30 mouse cellular contexts compared by ENCODE assay signal in the genomic region with DNA sequence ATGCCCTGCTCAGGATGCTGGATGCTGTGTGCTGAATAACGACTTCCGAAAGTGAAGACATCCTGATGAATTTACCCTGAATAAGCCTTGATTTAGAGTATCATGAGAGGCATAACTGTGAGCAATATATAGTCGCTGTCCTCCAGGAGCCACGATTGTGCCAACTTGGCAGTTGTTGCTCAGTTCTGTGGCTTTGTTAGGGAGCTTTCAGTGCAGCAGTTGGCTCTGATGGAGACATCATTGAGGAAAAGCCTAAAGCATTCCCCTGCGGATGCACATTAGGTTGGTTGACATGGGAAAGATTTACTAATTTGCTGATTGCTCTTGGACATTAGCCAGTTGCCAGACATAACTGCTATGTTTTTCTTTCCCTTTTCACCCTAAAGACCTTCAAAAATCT.
DNase-seq lines count a peak whose midpoint lies in the region; ATAC-seq and TF ChIP-seq lines count a peak whose summit lies in the region.
"Had no signal": no experiment of that assay in that cellular context is flagged by ENCODE, and none has a peak within 500 bp of the region (broad histone marks: within the 10 kb centered on the region; RNA-seq: fewer than 3 reads in every experiment).

No protein-coding gene starts in this region.

- no peaks in the 10 kb centered on the region for H3K27me3 ChIP-seq in hindbrain, embryonic 15.5 days
- H3K27me3 ChIP-seq in hindbrain, embryonic 11.5 days (ENCODE audit: control insufficient read depth, insufficient read depth, low read length), result no peaks in the 10 kb centered on the region
- H3K27me3 ChIP-seq in midbrain, postnatal 0 days (ENCODE audit: insufficient read depth, low read length), result no peaks in the 10 kb centered on the region
- no peaks in the 10 kb centered on the region for H3K27me3 ChIP-seq in midbrain, embryonic 14.5 days (ENCODE audit: control insufficient read depth, insufficient read depth, low read length)
- H3K27me3 ChIP-seq: embryonic facial prominence, embryonic 13.5 days; forebrain, embryonic 13.5 days; liver, embryonic 12.5 days; midbrain, embryonic 13.5 days; Patski; stomach, embryonic 15.5 days had no signal

- WGBS in hindbrain, embryonic 15.5 days, result 57% methylated on average over 5 of the region's 5 CpGs
- 86% methylated on average over 5 of the region's 5 CpGs for WGBS in hindbrain, embryonic 11.5 days
- WGBS in midbrain, postnatal 0 days, result 61% methylated on average over 5 of the region's 5 CpGs
- 71% methylated on average over 5 of the region's 5 CpGs for WGBS in midbrain, embryonic 14.5 days

- no peak overlapping the region for H3K4me2 ChIP-seq in hindbrain, embryonic 15.5 days
- H3K4me2 ChIP-seq in hindbrain, embryonic 11.5 days (replicated peaks; ENCODE audit: low read depth, low read length), result no peak overlapping the region
- H3K4me2 ChIP-seq in midbrain, postnatal 0 days (ENCODE audit: low read depth, low read length, poor library complexity, severe bottlenecking), result no peak overlapping the region
- no peak overlapping the region for H3K4me2 ChIP-seq in midbrain, embryonic 14.5 days (ENCODE audit: low read length)
- H3K4me2 ChIP-seq: embryonic facial prominence, embryonic 13.5 days; forebrain, embryonic 13.5 days; liver, embryonic 12.5 days; midbrain, embryonic 13.5 days; stomach, embryonic 15.5 days had no signal

- no peaks in the 10 kb centered on the region for H3K36me3 ChIP-seq in hindbrain, embryonic 15.5 days
- no peaks in the 10 kb centered on the region for H3K36me3 ChIP-seq in hindbrain, embryonic 11.5 days (ENCODE audit: control insufficient read depth, insufficient read depth, low read length)
- no peaks in the 10 kb centered on the region for H3K36me3 ChIP-seq in midbrain, postnatal 0 days (ENCODE audit: insufficient read depth, low read length)
- H3K36me3 ChIP-seq in midbrain, embryonic 14.5 days (ENCODE audit: control insufficient read depth, insufficient read depth, low read length), result no peaks in the 10 kb centered on the region
- H3K36me3 ChIP-seq: embryonic facial prominence, embryonic 13.5 days; G1E; hindbrain, embryonic 10.5 days; liver, embryonic 12.5 days; midbrain, embryonic 13.5 days; stomach, embryonic 15.5 days had no signal

- TF ChIP-seq CTCF in midbrain, postnatal 0 days (IDR thresholded peaks at IDR 0.05), result no peak

- no peaks in the 10 kb centered on the region for H3K9me3 ChIP-seq in hindbrain, embryonic 15.5 days
- H3K9me3 ChIP-seq in hindbrain, embryonic 11.5 days (ENCODE audit: control insufficient read depth, low read length), result no peaks in the 10 kb centered on the region
- H3K9me3 ChIP-seq in midbrain, postnatal 0 days (ENCODE audit: low read length), result no peaks in the 10 kb centered on the region
- H3K9me3 ChIP-seq in midbrain, embryonic 14.5 days (ENCODE audit: control insufficient read depth, low read length), result no peaks in the 10 kb centered on the region
- H3K9me3 ChIP-seq: embryonic facial prominence, embryonic 13.5 days; forebrain, embryonic 13.5 days; G1E; hindbrain, embryonic 10.5 days; liver, embryonic 12.5 days; midbrain, embryonic 13.5 days; stomach, embryonic 15.5 days had no signal

- no peak overlapping the region for H3K9ac ChIP-seq in hindbrain, embryonic 15.5 days
- no peak overlapping the region for H3K9ac ChIP-seq in hindbrain, embryonic 11.5 days (ENCODE audit: low read depth, low read length)
- H3K9ac ChIP-seq in midbrain, postnatal 0 days (replicated peaks; ENCODE audit: low read length, poor library complexity, severe bottlenecking), result no peak overlapping the region
- no peak overlapping the region for H3K9ac ChIP-seq in midbrain, embryonic 14.5 days (replicated peaks; ENCODE audit: low read length)
- H3K9ac ChIP-seq: embryonic facial prominence, embryonic 13.5 days; forebrain, embryonic 13.5 days; liver, embryonic 12.5 days; liver, postnatal 0 days; midbrain, embryonic 13.5 days; stomach, embryonic 15.5 days had no signal

- no peak overlapping the region for H3K27ac ChIP-seq in hindbrain, embryonic 15.5 days (replicated peaks)
- no peak overlapping the region for H3K27ac ChIP-seq in hindbrain, embryonic 11.5 days (ENCODE audit: low read depth, low read length)
- no peak overlapping the region for H3K27ac ChIP-seq in midbrain, postnatal 0 days (ENCODE audit: low read depth, low read length)
- H3K27ac ChIP-seq in midbrain, embryonic 14.5 days (replicated peaks; ENCODE audit: low read depth, low read length), result no peak overlapping the region
- H3K27ac ChIP-seq: embryonic facial prominence, embryonic 13.5 days; forebrain, embryonic 13.5 days; gastrocnemius, adult 2 months; hindbrain, embryonic 10.5 days; layer of hippocampus, adult 2 months; left cerebral cortex, adult 2 months; liver, embryonic 12.5 days; macrophage; midbrain, embryonic 13.5 days; stomach, embryonic 15.5 days had no signal

- 0 out of 2 replicates have a peak, but pooled peaks have one; percentile 27 for ATAC-seq in hindbrain, embryonic 15.5 days (ENCODE audit: low FRiP score, low read depth)
- no peak for ATAC-seq in hindbrain, embryonic 11.5 days (ENCODE audit: low FRiP score)
- no peak for ATAC-seq in midbrain, postnatal 0 days (ENCODE audit: low FRiP score)
- ATAC-seq in midbrain, embryonic 14.5 days (ENCODE audit: low FRiP score, low TSS enrichment), result no peak
- ATAC-seq: forebrain, embryonic 13.5 days; liver, embryonic 12.5 days; liver, postnatal 0 days; midbrain, embryonic 13.5 days; Patski had no signal

- H3K4me3 ChIP-seq in hindbrain, embryonic 15.5 days, result no peak overlapping the region
- no peak overlapping the region for H3K4me3 ChIP-seq in hindbrain, embryonic 11.5 days (ENCODE audit: low read depth, low read length)
- H3K4me3 ChIP-seq in midbrain, postnatal 0 days (ENCODE audit: low read depth, low read length), result no peak overlapping the region
- H3K4me3 ChIP-seq in midbrain, embryonic 14.5 days (replicated peaks; ENCODE audit: low read depth, low read length), result no peak overlapping the region
- H3K4me3 ChIP-seq: embryonic facial prominence, embryonic 13.5 days; erythroblast, embryonic 14.5 days; forebrain, embryonic 13.5 days; gastrocnemius, adult 2 months; hindbrain, embryonic 10.5 days; layer of hippocampus, adult 2 months; left cerebral cortex, adult 2 months; liver, embryonic 12.5 days; midbrain, embryonic 13.5 days; stomach, embryonic 15.5 days had no signal

- peak; percentile 40 to 57 for DNase-seq in cerebellum, postnatal 10 days
- DNase-seq in cerebellum, postnatal 36 days, result no peak
- DNase-seq in hindbrain, embryonic 11.5 days (ENCODE audit: low spot score), result no peak
- DNase-seq in midbrain, postnatal 0 days (ENCODE audit: low spot score), result peak; percentile 62
- DNase-seq in midbrain, embryonic 14.5 days, result no peak
- peak; percentile 6 for DNase-seq in adipocyte (ENCODE audit: low spot score)
- DNase-seq in heart, adult 18-20 months, result no peak
- DNase-seq: adrenal gland, postnatal 14 days; cerebellum, adult 2 months; embryo, embryonic 11 days; gastrocnemius, adult 2 months; heart, postnatal 14 days; kidney, adult 2 months; kidney, postnatal 36 days; liver, postnatal 0 days; lung, postnatal 10 days; right cerebral cortex, postnatal 25 days had no signal

- H3K4me1 ChIP-seq in hindbrain, embryonic 15.5 days (replicated peaks), result peaks cover 6% of the 10 kb centered on the region; the same call in 1 of the 2 replicates
- no peaks in the 10 kb centered on the region for H3K4me1 ChIP-seq in hindbrain, embryonic 11.5 days (replicated peaks; ENCODE audit: control insufficient read depth, insufficient read depth, low read length)
- no peaks in the 10 kb centered on the region for H3K4me1 ChIP-seq in midbrain, postnatal 0 days (ENCODE audit: insufficient read depth, low read length)
- H3K4me1 ChIP-seq in midbrain, embryonic 14.5 days (ENCODE audit: control insufficient read depth, insufficient read depth, low read length), result no peaks in the 10 kb centered on the region
- H3K4me1 ChIP-seq: hindbrain, embryonic 10.5 days; liver, embryonic 12.5 days; stomach, embryonic 15.5 days had no signal

Comparison
In these comparisons a context has a peak if more than half of its experiments do, and no peak if none do; other contexts are left out.
1. DNase-seq: peak in cerebellum, postnatal 10 days (2 of 2), midbrain, postnatal 0 days (single experiment) and adipocyte (single experiment); none in cerebellum, postnatal 36 days (0 of 2), hindbrain, embryonic 11.5 days (single experiment), midbrain, embryonic 14.5 days (single experiment) and heart, adult 18-20 months (0 of 2).